Mouse (Mus musculus): Measurements from ENCODE around the gene Ccdc85c.

- TF ChIP-seq CTCF (IDR thresholded peaks at IDR 0.05; ENCODE audit: borderline replicate concordance, control insufficient read depth, extremely low read depth, insufficient read depth, low read length, poor library complexity), result no peak
- TF ChIP-seq POLR2A (IDR thresholded peaks at IDR 0.05; ENCODE audit: control insufficient read depth, extremely low read depth, insufficient read depth, low read length, poor library complexity), result no peak
Measured at GRCm38 (mm10) chr12:108285225-108286011, 10.2 kb upstream of the Ccdc85c start.

All from thymus, adult 2 months (tissue).